Mouse (Mus musculus) testis, adult 2 months (tissue): Measurements from ENCODE around the gene Eef2kmt.

Experiments
- CTCF ChIP-seq: fragments of 200-500 bp; IDR thresholded peaks from 2 replicates; pipeline ENCODE4 v1.5.1; 2012; ENCODE audit warnings: low read depth, mild to moderate bottlenecking, inconsistent platforms, low read length, moderate library complexity; ENCODE audit not compliant: control insufficient read depth, insufficient read depth, insufficient replicate concordance
- POLR2A ChIP-seq: fragments of 200-500 bp; IDR thresholded peaks from 2 replicates; pipeline ENCODE4 v1.6.1; 2012; ENCODE audit warnings: low read depth, mild to moderate bottlenecking, inconsistent platforms, low read length, moderate library complexity; ENCODE audit not compliant: control insufficient read depth

DNA sequence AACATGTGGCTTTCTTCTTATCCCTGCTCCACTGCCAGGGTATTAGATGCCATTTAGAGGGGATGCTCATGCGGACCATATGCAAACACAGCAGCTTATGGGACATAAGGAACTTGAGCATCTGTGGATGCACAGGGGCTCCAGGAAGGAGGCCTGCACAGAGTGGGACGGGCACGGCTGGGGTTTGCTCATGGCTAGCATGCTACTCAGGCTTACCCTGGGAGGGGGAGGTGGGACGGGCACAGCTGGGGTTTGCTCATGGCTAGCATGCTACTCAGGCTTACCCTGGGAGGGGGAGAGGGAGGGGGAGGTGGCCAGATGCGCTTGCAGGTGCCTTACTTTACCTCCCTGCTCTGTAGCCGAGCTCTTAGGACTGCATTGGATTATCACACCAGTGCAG is 12.9 kb downstream of the Eef2kmt start:
- TF ChIP-seq POLR2A (no peak), CTCF (no peak)
